Mouse (Mus musculus) adrenal gland, postnatal 14 days (tissue): ENCODE data around the gene Vps35l. TPM values are rescaled to one million over a fixed set of nuclear protein-coding genes. Genes with fewer than 3 reads are reported as not detected.

Experiments used
- DNase-seq: peaks from one replicate; pipeline ENCODE4 v3.0.0; 2021; ENCODE audit warnings: mixed read lengths
- total RNA-seq: library from RNA; stranded (reverse); gene quantifications from 2 replicates; pipeline ENCODE4 v1.2.3, GENCODE M21; 2021

Vps35l gene
- total RNA-seq, 1 experiment from 2014 or later, result 52.4 TPM

- DNase-seq, result no peak
Observed at GRCm38 (mm10) chr7:118733225-118733624, 6.8 kb upstream of the Vps35l start.

GRCm38 (mm10) chr7:118738730-118739129 lies 1.3 kb upstream of the Vps35l start:
- DNase-seq, result no peak

GRCm38 (mm10) chr7:118740532-118741338 lies 709 bp downstream of the Vps35l start:
- DNase-seq, result peak; percentile 98

- DNase-seq, result no peak
Observed at GRCm38 (mm10) chr7:118742278-118742677, 2.3 kb downstream of the Vps35l start.

GRCm38 (mm10) chr7:118744766-118745165 lies 4.7 kb downstream of the Vps35l start:
- DNase-seq, result peak; percentile 54

- no peak for DNase-seq
Observed at GRCm38 (mm10) chr7:118747891-118748672, 8.1 kb downstream of the Vps35l start.

GRCm38 (mm10) chr7:118749706-118750105 lies 9.7 kb downstream of the Vps35l start:
- DNase-seq, result no peak

- DNase-seq, result no peak
Observed at GRCm38 (mm10) chr7:118751625-118752024, 11.6 kb downstream of the Vps35l start.

GRCm38 (mm10) chr7:118755756-118756155 lies 15.7 kb downstream of the Vps35l start:
- DNase-seq, result no peak

- DNase-seq, result no peak
Observed at GRCm38 (mm10) chr7:118756490-118757265, 16.7 kb downstream of the Vps35l start.

- no peak for DNase-seq
Observed at GRCm38 (mm10) chr7:118758369-118758768, 18.3 kb downstream of the Vps35l start.

- DNase-seq, result no peak
Observed at GRCm38 (mm10) chr7:118759372-118759771, 19.3 kb downstream of the Vps35l start.

GRCm38 (mm10) chr7:118763939-118764338 lies 23.9 kb downstream of the Vps35l start:
- no peak for DNase-seq

GRCm38 (mm10) chr7:118764725-118765124 lies 24.7 kb downstream of the Vps35l start:
- DNase-seq, result no peak

GRCm38 (mm10) chr7:118765604-118766003 lies 25.6 kb downstream of the Vps35l start:
- DNase-seq, result no peak

- DNase-seq, result peak; percentile 67
Observed at GRCm38 (mm10) chr7:118766119-118766833, 26.2 kb downstream of the Vps35l start.

- DNase-seq, result no peak
Observed at GRCm38 (mm10) chr7:118766834-118767224, 26.8 kb downstream of the Vps35l start.

- DNase-seq, result no peak
Observed at GRCm38 (mm10) chr7:118769208-118769607, 29.2 kb downstream of the Vps35l start.

GRCm38 (mm10) chr7:118769655-118770054 lies 29.6 kb downstream of the Vps35l start:
- no peak for DNase-seq

- DNase-seq, result no peak
Observed at GRCm38 (mm10) chr7:118773027-118773426, 33.0 kb downstream of the Vps35l start.

- DNase-seq, result no peak
Observed at GRCm38 (mm10) chr7:118775991-118776390, 36.0 kb downstream of the Vps35l start.

GRCm38 (mm10) chr7:118776491-118776890 lies 36.5 kb downstream of the Vps35l start:
- DNase-seq, result no peak
